Mouse (Mus musculus): ENCODE measurements around the gene Slc12a8. TPM values are rescaled to one million over a fixed set of nuclear protein-coding genes. Genes with fewer than 3 reads are reported as not detected.

Slc12a8 gene
- total and polyA plus RNA-seq, 3 experiments = 12.2 to 17.4 (median 16.5) TPM

GRCm38 (mm10) chr16:33677313-33677690, 160.2 kb downstream of the Slc12a8 start:
- dilution Hi-C loops (cut with MboI; ENCODE audit: extremely low pct_ligation_motif_present, extremely low pct_unique_long_range_greater_than_20kb, low sequenced_read_pairs) = no loop called here
- Histone ChIP-seq H3K27me3 (replicated peaks) (no peaks in the 10 kb centered on the region), H3K36me3 (replicated peaks in 1 of 2; ENCODE audit: control insufficient read depth in 1 of 2, insufficient read depth in 1 of 2, low read length in 1 of 2) (no peaks in the 10 kb centered on the region), H3K4me2 (ENCODE audit: insufficient read depth, low read depth, poor library complexity, severe bottlenecking) (no peak overlapping the region), H3K4me1 (ENCODE audit: control insufficient read depth in 1 of 2, insufficient read depth in 2 of 2) (peaks cover 25 to 49% of the 10 kb centered on the region in 2 experiments), H3K9ac (ENCODE audit: insufficient read depth, low read depth) (no peak overlapping the region), H3K27ac (ENCODE audit: insufficient read depth, low read depth) (no peak overlapping the region), H3K79me2 (replicated peaks; ENCODE audit: control insufficient read depth, extremely low read depth, insufficient read depth, poor library complexity, severe bottlenecking) (no peaks in the 10 kb centered on the region), H3K9me3 (replicated peaks; ENCODE audit: low read length) (peaks cover 10% of the 10 kb centered on the region), H3K4me3 (replicated peaks in 1 of 3; ENCODE audit: low read depth in 2 of 3, low read length in 2 of 3, poor library complexity in 1 of 3) (no peak overlapping the region)
- in situ Hi-C loops (cut with MboI; ENCODE audit: low pct_ligation_motif_present, low pct_unique_long_range_greater_than_20kb, low sequenced_read_pairs) = no loop called here
- TF ChIP-seq KAT2A (IDR thresholded peaks at IDR 0.05; ENCODE audit: insufficient replicate concordance, low read length) (no peak), JUN (IDR thresholded peaks at IDR 0.05; ENCODE audit: insufficient read depth, low read depth, low read length) (no peak), MXI1 (IDR thresholded peaks at IDR 0.05; ENCODE audit: low read depth, low read length) (no peak), MYC (IDR thresholded peaks at IDR 0.05; ENCODE audit: low read depth, low read length) (no peak), RCOR1 (conservative IDR thresholded peaks at IDR 0.05; ENCODE audit: low read depth, low read length) (no peak), USF2 (conservative IDR thresholded peaks at IDR 0.05; ENCODE audit: low read depth, low read length) (no peak), E2F4 (IDR thresholded peaks at IDR 0.05; ENCODE audit: insufficient replicate concordance, low read depth, low read length) (no peak), TBP (conservative IDR thresholded peaks at IDR 0.05; ENCODE audit: low read depth, low read length) (no peak), POLR2AphosphoS2 (IDR thresholded peaks at IDR 0.05; ENCODE audit: low read depth, low read length) (no peak), CHD2 (IDR thresholded peaks at IDR 0.05; ENCODE audit: low read length) (no peak), MEF2A (IDR thresholded peaks at IDR 0.05; ENCODE audit: borderline replicate concordance, low read depth, low read length) (no peak), BHLHE40 (IDR thresholded peaks at IDR 0.05; ENCODE audit: low read depth, low read length) (no peak), TCF12 (IDR thresholded peaks at IDR 0.05; ENCODE audit: low read depth, low read length) (no peak), ZNF384 (IDR thresholded peaks at IDR 0.05; ENCODE audit: low read depth, low read length) (no peak), CTCF (conservative IDR thresholded peaks at IDR 0.05 in 1 of 2, IDR thresholded peaks at IDR 0.05 in 1 of 2; ENCODE audit: low read depth in 2 of 2, low read length in 2 of 2) (no peak), MAFK (IDR thresholded peaks at IDR 0.05; ENCODE audit: insufficient replicate concordance, low read length) (no peak), MAZ (IDR thresholded peaks at IDR 0.05; ENCODE audit: low read depth, low read length) (no peak), MAX (IDR thresholded peaks at IDR 0.05; ENCODE audit: low read length) (no peak)
- no peak for DNase-seq (ENCODE audit: extremely low read depth)

GRCm38 (mm10) chr16:33677901-33678300, 160.8 kb downstream of the Slc12a8 start:
- dilution Hi-C loops (cut with MboI; ENCODE audit: extremely low pct_ligation_motif_present, extremely low pct_unique_long_range_greater_than_20kb, low sequenced_read_pairs) = no loop called here
- no peaks in the 10 kb centered on the region for H3K27me3 ChIP-seq (replicated peaks)
- no peaks in the 10 kb centered on the region for H3K36me3 ChIP-seq (replicated peaks in 1 of 2; ENCODE audit: control insufficient read depth in 1 of 2, insufficient read depth in 1 of 2, low read length in 1 of 2)
- DNase-seq (ENCODE audit: extremely low read depth) = no peak
- TF ChIP-seq RCOR1 (conservative IDR thresholded peaks at IDR 0.05; ENCODE audit: low read depth, low read length) (no peak), MYC (IDR thresholded peaks at IDR 0.05; ENCODE audit: low read depth, low read length) (no peak), EP300 (IDR thresholded peaks at IDR 0.05; ENCODE audit: low read length) (no peak), UBTF (IDR thresholded peaks at IDR 0.05; ENCODE audit: low read depth, low read length) (no peak), JUND (conservative IDR thresholded peaks at IDR 0.05; ENCODE audit: low read depth, low read length) (no peak), ETS1 (conservative IDR thresholded peaks at IDR 0.05; ENCODE audit: low read depth, low read length) (no peak), MEF2A (IDR thresholded peaks at IDR 0.05; ENCODE audit: borderline replicate concordance, low read depth, low read length) (no peak)
- in situ Hi-C loops (cut with MboI; ENCODE audit: low pct_ligation_motif_present, low pct_unique_long_range_greater_than_20kb, low sequenced_read_pairs) = no loop called here
- peaks cover 26 to 49% of the 10 kb centered on the region in 2 experiments for H3K4me1 ChIP-seq (ENCODE audit: control insufficient read depth in 1 of 2, insufficient read depth in 2 of 2)
- no peak overlapping the region for H3K4me3 ChIP-seq (replicated peaks in 1 of 3; ENCODE audit: low read depth in 2 of 3, low read length in 2 of 3, poor library complexity in 1 of 3)
- no peak overlapping the region for H3K9ac ChIP-seq (ENCODE audit: insufficient read depth, low read depth)
- no peak overlapping the region for H3K4me2 ChIP-seq (ENCODE audit: insufficient read depth, low read depth, poor library complexity, severe bottlenecking)
- peaks cover 10% of the 10 kb centered on the region for H3K9me3 ChIP-seq (replicated peaks; ENCODE audit: low read length)
- H3K27ac ChIP-seq (ENCODE audit: insufficient read depth, low read depth) = no peak overlapping the region
- no peaks in the 10 kb centered on the region for H3K79me2 ChIP-seq (replicated peaks; ENCODE audit: control insufficient read depth, extremely low read depth, insufficient read depth, poor library complexity, severe bottlenecking)
